Mouse (Mus musculus): Measurements from ENCODE around the gene Gp9. TPM values are rescaled to one million over a fixed set of nuclear protein-coding genes. Genes with fewer than 3 reads are reported as not detected.

Gene Gp9
- total RNA-seq, 4 experiments from 2014 or later: 0.72 to 1.4 (median 1.1) TPM

DNA sequence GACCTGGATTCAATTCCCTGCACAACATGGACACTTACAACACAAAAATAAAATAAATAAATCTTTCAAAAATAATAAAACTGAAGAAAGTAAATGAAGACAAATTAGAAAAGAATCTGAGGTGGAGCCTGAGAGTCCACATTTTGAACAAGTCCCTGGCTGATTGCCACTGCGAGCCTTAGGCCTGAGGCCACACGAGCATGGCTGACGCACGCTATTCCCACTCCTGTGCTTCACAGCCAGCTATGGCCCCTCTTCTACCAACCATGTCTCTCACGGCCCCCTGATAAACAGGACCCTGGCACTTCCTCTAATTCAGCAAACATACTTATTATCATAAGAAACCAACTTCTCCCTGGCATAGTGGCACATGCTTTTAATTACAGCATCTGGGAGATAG is 8.7 kb downstream of the Gp9 start:
- no peak for DNase-seq (ENCODE audit: low spot score in 2 of 2)

DNA sequence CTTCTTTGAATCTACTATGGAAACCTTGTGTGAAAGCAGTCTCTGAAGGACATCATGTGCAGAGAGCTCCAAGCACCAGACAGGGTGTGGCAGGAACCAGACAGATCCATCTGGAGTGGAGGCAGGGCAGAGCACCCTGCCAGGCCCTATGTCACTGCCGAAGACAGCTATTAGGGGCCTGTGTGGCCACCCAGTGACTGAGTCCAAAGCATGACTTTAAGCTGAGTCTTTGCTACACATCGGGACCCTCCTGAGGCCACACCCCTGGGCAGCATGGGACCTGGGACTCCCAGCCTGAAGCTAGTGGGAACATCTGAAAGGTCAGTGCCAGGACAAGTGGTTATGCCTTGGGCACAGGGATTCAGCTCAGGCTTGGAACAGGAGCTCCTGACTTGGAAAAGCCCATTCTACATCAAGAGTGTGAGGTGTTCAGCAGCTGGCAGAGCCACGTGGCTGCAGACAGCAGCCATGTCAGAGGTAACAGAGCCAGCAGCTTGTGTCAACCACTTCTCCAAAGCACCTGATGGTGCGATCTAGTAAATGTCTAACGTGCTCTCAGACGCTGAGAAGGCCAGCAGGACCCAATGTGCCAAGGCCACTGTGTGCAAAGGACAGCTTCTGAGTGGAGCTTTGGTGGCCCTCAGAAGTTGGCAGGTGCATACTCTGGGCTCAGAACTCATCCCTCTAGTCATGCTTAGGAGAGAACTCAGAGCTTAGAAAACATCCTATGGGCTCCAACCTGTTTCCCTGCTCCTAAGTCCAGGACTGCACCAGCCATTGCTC is 9.4 kb downstream of the Gp9 start:
- no peak for DNase-seq (ENCODE audit: low spot score in 2 of 2)

DNA sequence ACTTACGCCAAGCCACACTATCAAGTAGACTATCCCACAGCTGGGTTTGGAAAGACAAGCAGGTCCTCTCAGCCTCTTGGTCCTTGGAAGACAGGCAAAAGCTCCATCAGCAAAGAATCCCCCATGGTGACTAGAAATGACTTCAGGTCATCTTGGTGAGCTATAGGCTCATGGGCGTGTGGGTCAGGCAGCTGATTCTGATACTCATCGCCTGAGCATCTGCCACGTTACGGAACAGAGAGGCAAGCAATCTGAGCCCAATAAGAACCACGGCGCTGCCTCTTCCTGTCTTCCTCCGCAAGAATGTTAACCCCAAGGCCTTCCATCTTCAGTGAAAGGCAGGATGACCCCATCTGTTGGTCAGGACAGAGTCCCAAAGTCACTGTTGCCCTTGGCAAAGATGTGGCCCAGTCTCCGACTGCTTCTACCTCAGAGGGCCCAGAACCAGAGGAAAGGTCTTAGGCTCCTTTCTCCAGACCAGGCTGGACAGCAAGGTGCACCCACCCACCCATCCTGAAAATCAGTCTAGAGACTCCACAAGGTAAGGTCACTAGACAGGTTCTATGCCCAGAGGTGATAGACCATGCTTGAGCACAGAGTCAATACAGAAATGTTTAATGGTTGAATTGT is 10.5 kb downstream of the Gp9 start:
- no peak for DNase-seq (ENCODE audit: low spot score in 2 of 2)

DNA sequence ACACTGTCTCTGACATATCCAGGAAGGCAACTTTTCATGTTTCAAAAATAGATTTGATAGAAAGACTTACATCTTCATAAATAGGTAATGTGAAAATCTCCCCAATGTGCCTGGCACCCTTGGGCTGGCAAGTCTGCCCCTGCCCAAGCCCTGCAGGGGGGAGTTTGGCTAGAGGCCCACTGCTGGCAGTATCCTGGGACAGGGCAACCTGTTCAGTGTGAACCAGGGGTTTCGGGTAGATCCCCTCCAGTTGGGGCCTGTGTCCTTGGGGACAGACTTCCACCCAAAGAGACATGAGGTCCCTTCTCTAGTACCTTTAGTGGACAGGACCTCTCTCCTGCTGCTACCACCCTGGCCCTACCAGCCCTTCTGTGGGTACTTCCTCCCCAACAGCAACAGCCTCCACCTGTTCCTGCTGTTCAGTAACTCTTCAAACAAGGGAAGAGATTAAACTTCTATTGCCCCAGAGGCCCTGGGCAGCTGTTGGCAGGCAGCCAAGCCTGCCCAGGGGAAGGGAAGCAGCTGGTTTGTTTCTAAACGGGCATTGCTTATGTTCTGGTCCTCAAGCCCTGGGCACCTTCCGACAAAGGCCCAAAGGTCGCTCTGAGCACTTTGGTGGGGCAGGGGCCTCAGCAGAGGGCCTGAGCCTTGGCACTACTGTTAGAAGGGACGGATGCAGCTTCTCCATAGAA is 11.2 kb downstream of the Gp9 start:
- no peak for DNase-seq (ENCODE audit: low spot score in 2 of 2)

GRCm38 (mm10) chr6:87789791-87790190 is 11.9 kb downstream of the Gp9 start:
- DNase-seq (ENCODE audit: low spot score in 2 of 2): no peak

DNA sequence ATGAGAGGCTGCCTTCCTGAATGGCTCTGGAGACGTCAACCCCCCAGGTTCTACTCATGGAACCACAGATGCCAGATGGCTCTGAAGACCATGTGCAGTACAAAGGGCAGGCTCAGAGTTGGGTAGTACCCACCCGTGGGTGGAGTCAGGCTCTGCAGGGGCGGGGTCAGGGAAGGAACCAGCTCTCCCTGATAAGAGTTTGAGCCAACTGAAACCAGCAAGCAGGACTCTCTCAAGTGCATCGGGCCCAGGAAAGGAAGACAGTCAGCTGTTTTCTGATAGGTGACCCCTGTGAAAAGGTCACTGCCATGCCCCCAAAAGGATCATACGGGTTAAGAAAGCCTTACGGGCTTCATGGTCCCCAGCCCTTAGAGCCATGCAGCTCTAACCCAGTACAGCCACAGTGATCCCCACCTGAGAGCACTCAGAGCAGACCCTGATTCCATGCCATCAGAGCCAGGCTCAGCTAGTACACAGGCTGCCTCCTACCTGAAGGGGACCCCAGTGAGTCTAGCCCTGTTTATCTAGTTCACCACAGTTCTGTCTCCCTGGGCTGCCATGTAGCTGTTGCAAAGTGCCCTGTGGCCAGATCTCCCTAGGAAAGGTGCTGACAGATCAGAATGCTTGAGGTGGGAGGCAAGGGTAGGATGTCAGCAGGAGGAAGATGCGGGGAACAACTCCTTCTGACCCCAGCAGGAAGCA is 13.1 kb downstream of the Gp9 start:
- DNase-seq (ENCODE audit: low spot score in 2 of 2): no peak

DNA sequence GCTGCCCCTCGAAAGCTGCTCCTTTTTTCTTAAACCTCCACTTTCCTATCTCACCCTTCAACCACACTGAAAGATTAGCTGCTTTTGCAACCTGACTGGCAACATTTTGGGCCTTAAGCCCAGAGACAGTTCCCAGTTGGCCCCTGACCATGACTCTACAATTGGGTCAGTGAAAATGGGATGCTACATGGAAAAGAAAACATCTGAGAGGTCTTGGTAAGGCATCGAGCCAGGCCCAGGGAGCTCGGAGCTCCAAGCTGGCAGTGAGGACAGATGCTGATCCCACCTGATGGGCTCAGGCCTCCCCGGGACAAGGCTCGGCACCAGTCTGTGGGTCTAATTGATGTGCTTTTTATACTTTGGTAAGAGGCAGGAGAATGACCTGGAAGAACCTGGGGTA is 14.0 kb downstream of the Gp9 start:
- DNase-seq (ENCODE audit: low spot score in 2 of 2): no peak

GRCm38 (mm10) chr6:87793821-87794510 is 16.1 kb downstream of the Gp9 start:
- DNase-seq (ENCODE audit: low spot score in 2 of 2): no peak

- DNase-seq (ENCODE audit: low spot score in 2 of 2): no peak
Measured at GRCm38 (mm10) chr6:87795385-87796150, 17.7 kb downstream of the Gp9 start.

- no peak for DNase-seq (ENCODE audit: low spot score in 2 of 2)
Measured at GRCm38 (mm10) chr6:87796251-87796880, 18.5 kb downstream of the Gp9 start.

DNA sequence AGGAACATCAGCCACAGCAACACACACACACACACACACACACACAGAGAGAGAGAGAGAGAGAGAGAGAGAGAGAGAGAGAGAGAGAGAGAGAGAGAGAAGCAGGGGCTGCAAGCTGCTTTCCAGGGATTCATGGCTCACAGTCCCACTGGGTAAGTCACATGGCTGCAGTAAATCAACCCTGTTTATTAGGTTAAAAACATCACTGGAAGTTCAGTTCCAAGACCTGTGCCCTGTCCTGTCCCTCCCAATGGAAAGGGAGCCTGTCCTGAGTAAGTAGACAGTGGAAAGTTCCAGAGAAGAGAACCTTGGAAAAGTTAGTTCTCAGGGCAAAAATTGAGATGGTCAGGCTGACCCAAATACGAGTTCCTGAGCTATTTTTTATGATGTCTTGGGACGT is 19.4 kb downstream of the Gp9 start:
- DNase-seq (ENCODE audit: low spot score in 2 of 2): no peak

DNA sequence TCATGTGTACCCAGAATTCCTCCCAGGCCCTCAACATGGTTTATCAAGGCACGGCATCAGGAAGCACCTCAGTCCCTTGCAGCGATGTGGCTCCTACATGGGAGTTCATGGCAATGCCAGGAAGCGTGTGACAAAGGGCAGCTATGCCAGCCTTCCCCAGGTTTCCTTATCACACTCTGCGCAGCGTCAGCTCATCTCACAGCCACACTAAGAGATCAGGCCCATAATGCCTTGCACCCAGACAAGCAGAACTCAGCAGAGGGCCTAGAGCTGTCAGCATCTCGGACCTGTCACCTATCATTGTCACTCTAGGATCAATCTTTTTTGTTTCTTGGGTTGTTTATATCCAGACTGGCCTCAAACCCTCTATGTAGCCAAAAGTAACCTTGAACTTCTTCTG is 21.7 kb downstream of the Gp9 start:
- DNase-seq (ENCODE audit: low spot score in 2 of 2): no peak

GRCm38 (mm10) chr6:87802462-87802861 is 24.6 kb downstream of the Gp9 start:
- no peak for DNase-seq (ENCODE audit: low spot score in 2 of 2)

GRCm38 (mm10) chr6:87804036-87804435 is 26.2 kb downstream of the Gp9 start:
- DNase-seq (ENCODE audit: low spot score in 2 of 2): no peak

GRCm38 (mm10) chr6:87804886-87805285 is 27.0 kb downstream of the Gp9 start:
- no peak for DNase-seq (ENCODE audit: low spot score in 2 of 2)

DNA sequence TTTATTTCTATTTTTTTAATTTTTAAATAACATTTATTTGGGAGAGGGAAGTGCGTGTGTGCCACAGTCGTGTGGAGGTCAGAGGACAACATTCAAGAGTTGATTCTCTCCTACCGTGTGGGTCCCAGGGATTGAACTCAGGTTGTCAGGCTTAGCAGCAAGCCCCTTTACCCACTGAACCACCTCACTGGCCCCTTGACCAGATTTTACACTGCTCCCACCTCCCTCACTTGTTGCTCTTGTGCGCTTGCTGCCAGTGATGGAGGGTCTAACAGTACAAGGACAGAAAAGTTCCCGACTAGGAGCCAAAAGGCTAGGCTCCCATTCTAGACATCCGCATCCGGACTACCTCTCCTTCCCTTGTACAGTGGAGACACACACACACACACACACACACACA is 27.6 kb downstream of the Gp9 start:
- no peak for DNase-seq (ENCODE audit: low spot score in 2 of 2)

DNA sequence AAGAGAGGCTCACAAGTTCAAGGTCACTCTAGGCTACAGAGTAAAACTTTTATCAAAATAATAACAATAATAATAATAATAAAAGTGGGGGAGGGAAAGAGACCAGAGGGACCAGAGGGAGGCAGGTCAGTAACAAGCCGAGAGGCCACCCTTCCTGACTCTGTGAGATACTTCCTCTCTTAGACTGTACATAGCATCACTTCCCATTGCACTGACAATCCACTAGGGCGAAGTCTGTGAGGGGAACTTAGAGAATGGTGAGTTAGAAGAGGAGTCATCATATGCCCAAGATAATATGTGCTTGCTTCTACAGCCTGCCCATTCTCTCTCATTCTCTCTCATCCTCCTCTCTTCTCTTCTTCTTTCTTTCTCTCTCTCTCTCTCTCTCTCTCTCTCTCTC is 28.2 kb downstream of the Gp9 start:
- DNase-seq (ENCODE audit: low spot score in 2 of 2): no peak

DNA sequence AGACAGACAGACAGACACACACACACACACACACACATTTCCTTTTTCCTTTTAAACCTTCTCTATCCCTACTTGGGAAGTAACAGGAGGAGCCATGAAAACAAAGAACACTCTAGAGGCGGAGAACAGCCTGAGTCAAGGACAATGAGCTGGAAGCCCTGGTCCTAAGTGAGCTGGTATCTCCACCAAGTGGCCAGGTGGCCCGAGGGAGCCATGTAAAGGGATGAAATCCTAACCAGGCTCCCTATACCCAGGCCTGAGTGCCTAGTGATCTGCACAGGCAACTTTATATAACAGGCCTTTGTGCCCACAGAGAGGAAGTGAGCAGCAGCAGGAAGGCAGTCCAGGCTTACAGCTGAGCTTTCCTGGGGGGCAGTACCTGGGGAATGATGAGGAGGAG is 29.0 kb downstream of the Gp9 start:
- DNase-seq (ENCODE audit: low spot score in 2 of 2): no peak

- no peak for DNase-seq (ENCODE audit: low spot score in 2 of 2)
Measured at GRCm38 (mm10) chr6:87807735-87808440, 30.0 kb downstream of the Gp9 start.

DNA sequence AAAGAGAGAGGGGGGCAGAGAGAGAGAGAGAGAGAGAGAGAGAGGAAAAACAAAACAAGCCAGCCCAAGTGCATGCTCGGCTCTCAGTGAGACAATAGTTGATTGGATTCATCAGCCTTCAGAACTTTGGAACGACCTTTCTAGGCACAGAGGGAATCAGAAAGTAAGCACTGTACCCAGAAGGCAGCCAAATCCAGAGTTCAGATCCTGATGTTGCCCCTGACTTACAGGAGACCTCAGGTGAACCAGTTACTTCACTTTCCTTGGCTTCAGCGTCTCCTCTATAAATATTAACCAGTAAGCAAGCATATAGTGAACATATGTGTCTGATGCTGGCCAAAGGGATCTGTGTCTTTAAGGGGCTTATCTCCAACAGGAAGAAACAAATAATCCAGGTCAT is 30.6 kb downstream of the Gp9 start:
- DNase-seq (ENCODE audit: low spot score in 2 of 2): no peak

All from left cerebral cortex, adult 8-10 months (tissue).